Mouse (Mus musculus) naive thymus-derived CD4-positive, alpha-beta T cell, adult 5 months (primary cell): Measurements from ENCODE around the gene Slc23a3. TPM values are rescaled to one million over a fixed set of nuclear protein-coding genes. Genes with fewer than 3 reads are reported as not detected.

ENCODE experiments used
- polyA plus RNA-seq: library from polyadenylated mRNA; unstranded; fragments of 100-300 nt; shearing (Covaris generic); gene quantifications from one replicate; pipeline ENCODE4 v1.2.1, GENCODE M21; 2017

Gene Slc23a3
- 0.61 TPM for polyA plus RNA-seq

GRCm38 (mm10) chr1:75133421-75134207, at the start of gene Slc23a3:
Slc23a3 (minus strand) TSS chr1:75133890.

DNA sequence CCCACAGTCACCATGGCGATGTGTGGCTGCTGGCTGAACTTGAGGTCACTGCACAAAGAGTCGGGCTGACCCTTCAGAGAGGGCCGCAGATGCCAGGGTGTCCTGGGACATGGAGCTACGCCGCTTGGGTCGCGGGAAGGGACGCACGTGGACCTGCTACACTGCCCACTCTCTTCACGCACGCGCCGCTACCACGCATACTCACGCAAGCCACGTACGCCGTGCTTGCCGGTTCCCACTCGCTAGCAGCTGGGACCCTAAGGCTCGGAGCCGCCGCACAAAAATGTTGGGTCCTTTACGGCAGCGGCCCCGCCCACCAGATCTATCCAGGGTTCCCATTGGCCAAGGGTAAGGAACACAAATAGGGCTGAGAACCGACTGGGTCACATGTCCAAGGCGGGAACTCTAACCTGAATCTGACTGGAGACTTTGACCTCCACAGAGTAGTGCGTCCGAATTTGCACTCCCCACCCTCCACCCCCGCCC, 46.5 kb upstream of the Slc23a3 start, which contains the start of gene Abcb6:
Gene Abcb6 (minus strand): TSS at position 288 of the 486 bp plus-strand sequence.

GRCm38 (mm10) chr1:75168472-75169464, 35.1 kb upstream of the Slc23a3 start, which contains the start of gene Zfand2b:
Zfand2b (plus strand) TSS chr1:75168646.

GRCm38 (mm10) chr1:75142301-75143261, 8.9 kb upstream of the Slc23a3 start, which contains the start of the genes Cnppd1 and Retreg2:
Cnppd1 (minus strand) TSS chr1:75142711.
Retreg2 (plus strand) TSS chr1:75142778.

DNA sequence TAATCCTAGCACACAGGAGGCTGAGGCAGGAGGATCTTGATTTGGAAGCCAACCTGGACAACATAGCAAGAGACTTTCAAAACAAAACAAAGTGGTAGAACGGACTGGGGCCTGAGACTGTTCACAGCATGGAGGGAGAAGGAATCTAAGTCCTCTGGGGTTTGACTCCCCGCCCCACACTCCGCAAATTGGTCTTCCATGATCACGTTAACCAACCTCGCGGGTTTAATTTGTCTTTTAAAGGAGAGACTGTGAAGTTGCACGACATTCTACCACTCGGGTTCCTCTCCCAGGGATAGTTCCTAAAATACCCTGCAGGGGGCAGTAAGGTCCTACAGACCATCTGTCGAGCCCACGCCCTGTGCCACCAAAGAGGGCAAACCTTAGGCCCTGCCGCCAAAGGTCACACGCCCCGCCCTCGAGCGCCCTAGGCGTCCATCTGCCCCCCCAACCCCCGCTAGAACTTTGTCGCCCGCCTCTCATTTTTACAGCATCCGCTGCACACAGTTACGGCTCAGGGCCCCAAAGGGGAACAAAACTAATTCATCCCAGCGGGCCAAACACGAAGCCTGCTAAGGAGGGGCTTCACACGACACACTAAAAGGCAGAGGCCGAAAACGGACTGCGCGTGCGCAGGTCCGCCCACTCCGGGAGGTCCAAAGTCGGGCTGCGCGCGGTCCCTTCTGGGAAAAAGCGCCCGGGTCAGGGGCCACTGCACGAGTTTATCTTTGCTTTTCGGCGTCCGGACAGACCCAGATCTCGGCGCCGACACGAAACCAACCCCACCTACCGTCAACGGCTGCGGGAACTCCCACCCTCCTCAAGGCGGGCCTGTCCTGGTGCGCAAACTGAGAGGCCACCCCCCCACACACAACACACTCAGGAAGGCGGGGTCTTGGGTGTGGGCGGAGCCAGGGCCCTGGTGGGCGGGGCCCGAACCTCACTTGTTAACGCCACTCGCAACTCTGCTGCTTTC, 9.1 kb downstream of the Slc23a3 start, which contains the start of gene Nhej1:
Gene Nhej1 (minus strand): TSS at position 855 of the 976 bp plus-strand sequence.

Other genes with a start within 250 kb of the Slc23a3 start
- not detected for gene Fev, start 248.5 kb downstream of the Slc23a3 start, polyA plus RNA-seq
- not detected for gene Cryba2, start 240.7 kb downstream of the Slc23a3 start, polyA plus RNA-seq
- not detected for gene Cfap65, start 198.3 kb downstream of the Slc23a3 start, polyA plus RNA-seq
- not detected for gene Ihh, start 182.2 kb downstream of the Slc23a3 start, polyA plus RNA-seq
- gene Nhej1, start 8.7 kb downstream of the Slc23a3 start, polyA plus RNA-seq, result 8.8 TPM
- 211 TPM for gene Cnppd1, start 8.8 kb upstream of the Slc23a3 start, polyA plus RNA-seq
- gene Retreg2, start 8.9 kb upstream of the Slc23a3 start, polyA plus RNA-seq, result 102 TPM
- 85.3 TPM for gene Zfand2b, start 34.8 kb upstream of the Slc23a3 start, polyA plus RNA-seq
- 5.2 TPM for gene Abcb6, start 46.5 kb upstream of the Slc23a3 start, polyA plus RNA-seq
- gene Ankzf1, start 58.3 kb upstream of the Slc23a3 start, polyA plus RNA-seq, result 32.7 TPM
- gene Atg9a, start 58.3 kb upstream of the Slc23a3 start, polyA plus RNA-seq, result 38.6 TPM
- 6.1 TPM for gene Glb1l, start 76.9 kb upstream of the Slc23a3 start, polyA plus RNA-seq
- 71.7 TPM for gene Stk16, start 76.9 kb upstream of the Slc23a3 start, polyA plus RNA-seq
- gene Tuba4a, start 86.0 kb upstream of the Slc23a3 start, polyA plus RNA-seq, result 162 TPM
- not detected for gene A630095N17Rik, start 98.2 kb upstream of the Slc23a3 start, polyA plus RNA-seq
- 61.6 TPM for gene Dnajb2, start 102.5 kb upstream of the Slc23a3 start, polyA plus RNA-seq
- 0.39 TPM for gene Ptprn, start 130.6 kb upstream of the Slc23a3 start, polyA plus RNA-seq
- gene Resp18, start 144.5 kb upstream of the Slc23a3 start, polyA plus RNA-seq, result not detected
- 53.1 TPM for gene Dnpep, start 184.1 kb upstream of the Slc23a3 start, polyA plus RNA-seq
- not detected for gene Des, start 226.4 kb upstream of the Slc23a3 start, polyA plus RNA-seq
- gene Speg, start 241.4 kb upstream of the Slc23a3 start, polyA plus RNA-seq, result 0.36 TPM